Mouse (Mus musculus) myocyte (in vitro differentiated cells): ENCODE measurements around the gene Zfp382.

ENCODE experiments used
- E2F4 ChIP-seq: IDR thresholded peaks from one replicate; pipeline ENCODE4 v1.6.1; 2011; ENCODE audit warnings: mild to moderate bottlenecking, control low read depth, moderate library complexity; ENCODE audit not compliant: insufficient read depth
- MAX ChIP-seq: IDR thresholded peaks from one replicate; pipeline ENCODE4 v1.6.1; 2011; ENCODE audit warnings: low read depth, mild to moderate bottlenecking, control low read depth
- POLR2A ChIP-seq: IDR thresholded peaks from one replicate; pipeline ENCODE4 v1.6.1; 2011; ENCODE audit warnings: low read depth, mild to moderate bottlenecking, control low read depth, moderate library complexity; ENCODE audit not compliant: insufficient read length
- REST ChIP-seq: IDR thresholded peaks from one replicate; pipeline ENCODE4 v1.6.1; 2011; ENCODE audit warnings: mild to moderate bottlenecking, control low read depth, moderate library complexity; ENCODE audit not compliant: insufficient read depth, insufficient read length
- TCF12 ChIP-seq: IDR thresholded peaks from one replicate; pipeline ENCODE4 v1.6.1; 2011; ENCODE audit warnings: mild to moderate bottlenecking, control low read depth; ENCODE audit not compliant: poor library complexity, insufficient read depth, severe bottlenecking
- TCF3 ChIP-seq: IDR thresholded peaks from one replicate; pipeline ENCODE4 v1.6.1; 2011; ENCODE audit warnings: low read depth, control low read depth; ENCODE audit not compliant: insufficient read length

- TF ChIP-seq REST (no peak), TCF12 (no peak), MAX (no peak), POLR2A (no peak), TCF3 (no peak), E2F4 (no peak)
Measured at GRCm38 (mm10) chr7:30116076-30116475, 5.7 kb upstream of the Zfp382 start.
